ENCODE assay signal across 10 mouse cellular contexts in genomic region chr19:46623790-46624772, GRCm38 (mm10). TPM values are rescaled to one million over a fixed set of nuclear protein-coding genes. Genes with fewer than 3 reads are reported as not detected.
DNase-seq lines count a peak whose midpoint lies in the region; ATAC-seq and TF ChIP-seq lines count a peak whose summit lies in the region.
"Had no signal": no experiment of that assay in that cellular context is flagged by ENCODE, and none has a peak within 500 bp of the region (broad histone marks: within the 10 kb centered on the region; RNA-seq: fewer than 3 reads in every experiment).

No protein-coding gene starts in this region.

- 0 out of 2 replicates have a peak overlapping the region, but pooled peaks have one; percentile 5 for H3K9ac ChIP-seq in ES-Bruce4 (ENCODE audit: low read depth, poor library complexity, severe bottlenecking)

- no peak for TF ChIP-seq EP300 in ES-Bruce4 (IDR thresholded peaks at IDR 0.05; ENCODE audit: insufficient read depth, low read depth, low read length)

- no peak for ATAC-seq in megakaryocyte progenitor cell, adult 5-6 weeks (replicated peaks; ENCODE audit: poor library complexity)

- no peak overlapping the region for H3K27ac ChIP-seq in ES-Bruce4 (ENCODE audit: insufficient read depth, low read length)
- peak overlapping the region; percentile 91 for H3K27ac ChIP-seq in heart, embryonic 10.5 days

- TF ChIP-seq POLR2A in ES-Bruce4 (IDR thresholded peaks at IDR 0.05; ENCODE audit: insufficient read depth, low read length), result no peak

- H3K27me3 ChIP-seq in ES-Bruce4 (ENCODE audit: control insufficient read depth, insufficient read depth, low read length, poor library complexity, severe bottlenecking), result no peaks in the 10 kb centered on the region
- no peaks in the 10 kb centered on the region for H3K27me3 ChIP-seq in heart, embryonic 10.5 days (ENCODE audit: insufficient read depth, poor library complexity, severe bottlenecking)

- no peaks in the 10 kb centered on the region for H3K9me3 ChIP-seq in ES-Bruce4 (replicated peaks; ENCODE audit: control insufficient read depth, insufficient read depth, low read length, poor library complexity, severe bottlenecking)
- H3K9me3 ChIP-seq in heart, embryonic 10.5 days, result no peaks in the 10 kb centered on the region
- H3K9me3 ChIP-seq: G1E had no signal

- DNase-seq in embryo, embryonic 11 days, result peak; percentile 75
- DNase-seq in heart, embryonic 10.5 days (ENCODE audit: low spot score), result peak; percentile 88
- DNase-seq in kidney, postnatal 14 days, result peak; percentile 77
- peak; percentile 75 for DNase-seq in mesoderm, embryonic 11.5 days (ENCODE audit: low read depth, low spot score)
- no peak for DNase-seq in thymus, postnatal 0 days (ENCODE audit: low spot score)
- DNase-seq in adrenal gland, adult 8-10 months, result no peak

- WGBS in heart, embryonic 10.5 days, result 16% methylated on average over 19 of the region's 19 CpGs

- peaks cover 7% of the 10 kb centered on the region for H3K4me1 ChIP-seq in ES-Bruce4 (ENCODE audit: control insufficient read depth, insufficient read depth, low read length)
- peaks cover 92% of the 10 kb centered on the region for H3K4me1 ChIP-seq in heart, embryonic 10.5 days

- no peaks in the 10 kb centered on the region for H3K36me3 ChIP-seq in ES-Bruce4 (ENCODE audit: control insufficient read depth, insufficient read depth, low read length, poor library complexity, severe bottlenecking)
- H3K36me3 ChIP-seq in heart, embryonic 10.5 days, result peaks cover 23% of the 10 kb centered on the region

- peak overlapping the region; percentile 33 for H3K4me3 ChIP-seq in ES-Bruce4 (ENCODE audit: low read depth, low read length)
- peak overlapping the region; percentile 67 for H3K4me3 ChIP-seq in heart, embryonic 10.5 days

- TF ChIP-seq CTCF in ES-Bruce4 (IDR thresholded peaks at IDR 0.05; ENCODE audit: low read depth, low read length), result no peak

RNA-seq across cellular contexts. Expression of gene Wbp1l, which starts 25.2 kb away (rescaled TPM):
- 24.5 and 25.5 TPM in 2 replicates for polyA plus RNA-seq in ES-Bruce4 (2011; ENCODE audit: insufficient read depth, insufficient read length, low read depth, missing spikeins)
- polyA plus RNA-seq in heart, embryonic 10.5 days (2016; fragmentation: Nextera tagmentation; extraction: Ambion mirVana), result 53.9 and 61.8 TPM in 2 replicates
- 29.9 and 37.8 TPM in 2 replicates for polyA plus RNA-seq in thymus, postnatal 0 days (2015; fragmentation: Nextera tagmentation; extraction: Ambion mirVana)
- total RNA-seq in adrenal gland, adult 8-10 months (2022), result 100 to 1,000 TPM; 149 to 232 (median 189) TPM
- 17.0 and 18.4 TPM in 2 replicates for total RNA-seq in megakaryocyte progenitor cell, adult 5-6 weeks (2015)
- total RNA-seq in megakaryocyte progenitor cell, adult 5-6 weeks (2017), result 23.3 and 25.7 TPM in 2 replicates

RNA-seq across cellular contexts. Expression of gene Cyp17a1, which starts 48.9 kb away (rescaled TPM):
- not detected in 2 replicates for polyA plus RNA-seq in ES-Bruce4 (2011; ENCODE audit: insufficient read depth, insufficient read length, low read depth, missing spikeins)
- 0.40 and 1.2 TPM in 2 replicates for polyA plus RNA-seq in heart, embryonic 10.5 days (2016; fragmentation: Nextera tagmentation; extraction: Ambion mirVana)
- 0.09 and 0.44 TPM in 2 replicates for polyA plus RNA-seq in thymus, postnatal 0 days (2015; fragmentation: Nextera tagmentation; extraction: Ambion mirVana)
- total RNA-seq in adrenal gland, adult 8-10 months (2022), result 1 to 10 TPM; 1.7 to 3.9 (median 3.1) TPM
- not detected in 2 replicates for total RNA-seq in megakaryocyte progenitor cell, adult 5-6 weeks (2015)
- not detected in 2 replicates for total RNA-seq in megakaryocyte progenitor cell, adult 5-6 weeks (2017)
- total RNA-seq: hematopoietic stem cell, adult 5-6 weeks had no signal
- polyA plus RNA-seq: G1E had no signal

RNA-seq across cellular contexts. Expression of gene Sfxn2, which starts 50.9 kb away (rescaled TPM):
- polyA plus RNA-seq in ES-Bruce4 (2011; ENCODE audit: insufficient read depth, insufficient read length, low read depth, missing spikeins), result 6.0 and 7.3 TPM in 2 replicates
- polyA plus RNA-seq in heart, embryonic 10.5 days (2016; fragmentation: Nextera tagmentation; extraction: Ambion mirVana), result 14.2 and 14.5 TPM in 2 replicates
- 13.9 and 16.9 TPM in 2 replicates for polyA plus RNA-seq in thymus, postnatal 0 days (2015; fragmentation: Nextera tagmentation; extraction: Ambion mirVana)
- 10 to 100 TPM in 3 of 4 experiments, 1 to 10 TPM in 1; 7.0 to 16.4 (median 12.0) TPM for total RNA-seq in adrenal gland, adult 8-10 months (2022)
- total RNA-seq in megakaryocyte progenitor cell, adult 5-6 weeks (2015), result 7.8 and 9.2 TPM in 2 replicates
- total RNA-seq in megakaryocyte progenitor cell, adult 5-6 weeks (2017), result 8.9 and 9.7 TPM in 2 replicates

RNA-seq across cellular contexts. Expression of gene Arl3, which starts 51.1 kb away (rescaled TPM):
- polyA plus RNA-seq in ES-Bruce4 (2011; ENCODE audit: insufficient read depth, insufficient read length, low read depth, missing spikeins), result 91.4 and 95.8 TPM in 2 replicates
- polyA plus RNA-seq in heart, embryonic 10.5 days (2016; fragmentation: Nextera tagmentation; extraction: Ambion mirVana), result 112 and 134 TPM in 2 replicates
- polyA plus RNA-seq in thymus, postnatal 0 days (2015; fragmentation: Nextera tagmentation; extraction: Ambion mirVana), result 47.5 and 52.3 TPM in 2 replicates
- 10 to 100 TPM; 39.0 to 81.8 (median 61.0) TPM for total RNA-seq in adrenal gland, adult 8-10 months (2022)
- total RNA-seq in megakaryocyte progenitor cell, adult 5-6 weeks (2015), result 12.5 and 15.6 TPM in 2 replicates
- total RNA-seq in megakaryocyte progenitor cell, adult 5-6 weeks (2017), result 10.2 and 13.4 TPM in 2 replicates

Comparison
In these comparisons a context has a peak if more than half of its experiments do, and no peak if none do; other contexts are left out.
1. DNase-seq: peak in embryo, embryonic 11 days (single experiment), heart, embryonic 10.5 days (single experiment), kidney, postnatal 14 days (single experiment) and mesoderm, embryonic 11.5 days (single experiment); none in thymus, postnatal 0 days (single experiment) and adrenal gland, adult 8-10 months (single experiment).